Mouse (Mus musculus) cerebellum, adult 9-10 months (tissue): Measurements from ENCODE around the gene Hyal3.

Source experiments
- DNase-seq: peaks from one replicate; pipeline ENCODE4 v3.0.0; 2022

The Hyal3 gene

GRCm38 (mm10) chr9:107599433-107599832 lies 18.8 kb downstream of the Hyal3 start:
- DNase-seq: no peak

- DNase-seq: peak; percentile 66
These were observed 19.2 kb downstream of the Hyal3 start for GRCm38 (mm10) chr9:107599842-107600241.

GRCm38 (mm10) chr9:107600745-107601144 lies 20.1 kb downstream of the Hyal3 start:
- DNase-seq: peak; percentile 67

GRCm38 (mm10) chr9:107601275-107601674 lies 20.7 kb downstream of the Hyal3 start:
- no peak for DNase-seq

GRCm38 (mm10) chr9:107602068-107602648 lies 21.5 kb downstream of the Hyal3 start:
- peak; percentile 93 for DNase-seq

- DNase-seq: no peak
These were observed 22.6 kb downstream of the Hyal3 start for GRCm38 (mm10) chr9:107603251-107603650.

- DNase-seq: no peak
These were observed 24.5 kb downstream of the Hyal3 start for GRCm38 (mm10) chr9:107605041-107605661.

- no peak for DNase-seq
These were observed 26.0 kb downstream of the Hyal3 start for GRCm38 (mm10) chr9:107606591-107606990.

GRCm38 (mm10) chr9:107607036-107607435 lies 26.4 kb downstream of the Hyal3 start:
- no peak for DNase-seq

GRCm38 (mm10) chr9:107607653-107608245 lies 27.1 kb downstream of the Hyal3 start:
- no peak for DNase-seq

- DNase-seq: no peak
These were observed 28.3 kb downstream of the Hyal3 start, which contains the start of gene Sema3b for GRCm38 (mm10) chr9:107608741-107609432. TSS of gene Sema3b (minus strand) at chr9:107609229.

GRCm38 (mm10) chr9:107609433-107609830 lies 28.8 kb downstream of the Hyal3 start:
- no peak for DNase-seq

- no peak for DNase-seq
These were observed 31.0 kb downstream of the Hyal3 start for GRCm38 (mm10) chr9:107611456-107612190.

GRCm38 (mm10) chr9:107612191-107612944 lies 31.8 kb downstream of the Hyal3 start:
- peak; percentile 97 for DNase-seq

GRCm38 (mm10) chr9:107612945-107613569 lies 32.4 kb downstream of the Hyal3 start:
- DNase-seq: no peak

GRCm38 (mm10) chr9:107615035-107615434 lies 34.4 kb downstream of the Hyal3 start:
- DNase-seq: no peak

- no peak for DNase-seq
These were observed 36.8 kb downstream of the Hyal3 start for GRCm38 (mm10) chr9:107617461-107617860.

- no peak for DNase-seq
These were observed 37.5 kb downstream of the Hyal3 start for GRCm38 (mm10) chr9:107618098-107618497.

- peak; percentile 59 for DNase-seq
These were observed 38.3 kb downstream of the Hyal3 start for GRCm38 (mm10) chr9:107618778-107619545.

GRCm38 (mm10) chr9:107619546-107619879 lies 38.9 kb downstream of the Hyal3 start:
- DNase-seq: no peak

- peak; percentile 67 for DNase-seq
These were observed 40.3 kb downstream of the Hyal3 start for GRCm38 (mm10) chr9:107620954-107621353.
